Mouse (Mus musculus): ENCODE data around the gene Abhd17b. TPM values are rescaled to one million over a fixed set of nuclear protein-coding genes. Genes with fewer than 3 reads are reported as not detected.
"Not testable (repeated sequence)": the region's sequence is repeated elsewhere in the genome, so short reads cannot be mapped to it uniquely, and the experiment has no call there.

The Abhd17b gene
- polyA plus RNA-seq, 1 experiment from 2014 or later, result 31.8 TPM

GRCm38 (mm10) chr19:21628440-21628839 is 24.5 kb upstream of the Abhd17b start:
- not testable (repeated sequence) for H3K9ac ChIP-seq; H3K4me3 ChIP-seq (replicated peaks); H3K36me3 ChIP-seq; H3K4me2 ChIP-seq (replicated peaks); ATAC-seq (ENCODE audit: insufficient number of reproducible peaks, low FRiP score, low TSS enrichment, low read depth); H3K4me1 ChIP-seq; H3K27me3 ChIP-seq; H3K9me3 ChIP-seq (replicated peaks); H3K27ac ChIP-seq (replicated peaks)
- 48% methylated on average over 11 of the region's 11 CpGs for WGBS

- H3K27ac ChIP-seq (replicated peaks), result no peak overlapping the region
- ATAC-seq (ENCODE audit: insufficient number of reproducible peaks, low FRiP score, low TSS enrichment, low read depth), result no peak
- no peaks in the 10 kb centered on the region for H3K4me1 ChIP-seq
- H3K4me3 ChIP-seq (replicated peaks), result no peak overlapping the region
- no peaks in the 10 kb centered on the region for H3K36me3 ChIP-seq
- no peak overlapping the region for H3K4me2 ChIP-seq (replicated peaks)
- H3K9ac ChIP-seq, result no peak overlapping the region
- H3K27me3 ChIP-seq, result no peaks in the 10 kb centered on the region
- WGBS, result 88% methylated on average over 1 of the region's 1 CpGs
- no peaks in the 10 kb centered on the region for H3K9me3 ChIP-seq (replicated peaks)
Measured at GRCm38 (mm10) chr19:21629030-21629429, 24.0 kb upstream of the Abhd17b start.

- Histone ChIP-seq H3K4me3 (replicated peaks) (no peak overlapping the region), H3K9me3 (replicated peaks) (no peaks in the 10 kb centered on the region), H3K27ac (replicated peaks) (no peak overlapping the region), H3K4me2 (replicated peaks) (no peak overlapping the region), H3K27me3 (no peaks in the 10 kb centered on the region), H3K4me1 (no peaks in the 10 kb centered on the region), H3K9ac (no peak overlapping the region), H3K36me3 (no peaks in the 10 kb centered on the region)
- WGBS, result 64% methylated on average over 1 of the region's 1 CpGs
- ATAC-seq (ENCODE audit: insufficient number of reproducible peaks, low FRiP score, low TSS enrichment, low read depth), result no peak
Measured at GRCm38 (mm10) chr19:21629501-21629900, 23.5 kb upstream of the Abhd17b start.

GRCm38 (mm10) chr19:21630656-21631331 is 22.2 kb upstream of the Abhd17b start:
- Histone ChIP-seq H3K9ac (no peak overlapping the region), H3K27ac (replicated peaks) (no peak overlapping the region), H3K9me3 (replicated peaks) (no peaks in the 10 kb centered on the region), H3K4me2 (replicated peaks) (no peak overlapping the region), H3K4me3 (replicated peaks) (no peak overlapping the region), H3K4me1 (no peaks in the 10 kb centered on the region), H3K36me3 (no peaks in the 10 kb centered on the region), H3K27me3 (no peaks in the 10 kb centered on the region)
- WGBS, result 58% methylated on average over 14 of the region's 14 CpGs
- no peak for ATAC-seq (ENCODE audit: insufficient number of reproducible peaks, low FRiP score, low TSS enrichment, low read depth)

GRCm38 (mm10) chr19:21635406-21635805 is 17.6 kb upstream of the Abhd17b start:
- Histone ChIP-seq H3K36me3 (no peaks in the 10 kb centered on the region), H3K4me1 (no peaks in the 10 kb centered on the region), H3K9me3 (replicated peaks) (no peaks in the 10 kb centered on the region), H3K4me2 (replicated peaks) (no peak overlapping the region), H3K27ac (replicated peaks) (no peak overlapping the region), H3K4me3 (replicated peaks) (no peak overlapping the region), H3K27me3 (no peaks in the 10 kb centered on the region), H3K9ac (no peak overlapping the region)
- 79% methylated on average over 2 of the region's 2 CpGs for WGBS
- ATAC-seq (ENCODE audit: insufficient number of reproducible peaks, low FRiP score, low TSS enrichment, low read depth), result no peak

- Histone ChIP-seq H3K36me3 (no peaks in the 10 kb centered on the region), H3K27ac (replicated peaks) (no peak overlapping the region), H3K9ac (no peak overlapping the region), H3K27me3 (no peaks in the 10 kb centered on the region), H3K4me2 (replicated peaks) (no peak overlapping the region), H3K4me3 (replicated peaks) (no peak overlapping the region), H3K9me3 (replicated peaks) (no peaks in the 10 kb centered on the region), H3K4me1 (no peaks in the 10 kb centered on the region)
- no peak for ATAC-seq (ENCODE audit: insufficient number of reproducible peaks, low FRiP score, low TSS enrichment, low read depth)
- 74% methylated on average over 3 of the region's 3 CpGs for WGBS
Measured at GRCm38 (mm10) chr19:21636907-21637306, 16.1 kb upstream of the Abhd17b start.

GRCm38 (mm10) chr19:21637672-21638071 is 15.3 kb upstream of the Abhd17b start:
- WGBS, result 66% methylated on average over 7 of the region's 7 CpGs

GRCm38 (mm10) chr19:21643935-21644334 is 9.1 kb upstream of the Abhd17b start:
- peaks cover 8% of the 10 kb centered on the region; the same call in 1 of the 2 replicates for H3K4me1 ChIP-seq
- no peak for ATAC-seq (ENCODE audit: insufficient number of reproducible peaks, low FRiP score, low TSS enrichment, low read depth)
- no peak overlapping the region for H3K4me2 ChIP-seq (replicated peaks)
- H3K9me3 ChIP-seq (replicated peaks), result no peaks in the 10 kb centered on the region
- no peak overlapping the region for H3K4me3 ChIP-seq (replicated peaks)
- H3K27me3 ChIP-seq, result no peaks in the 10 kb centered on the region
- H3K36me3 ChIP-seq, result no peaks in the 10 kb centered on the region
- no peak overlapping the region for H3K27ac ChIP-seq (replicated peaks)
- no peak overlapping the region for H3K9ac ChIP-seq
- WGBS, result 82% methylated on average over 1 of the region's 1 CpGs

More at GRCm38 (mm10) chr19:21637672-21638071, 15.3 kb upstream of the Abhd17b start:
- Histone ChIP-seq H3K9ac (no peak overlapping the region), H3K9me3 (replicated peaks) (no peaks in the 10 kb centered on the region), H3K27ac (replicated peaks) (no peak overlapping the region), H3K4me3 (replicated peaks) (no peak overlapping the region), H3K27me3 (no peaks in the 10 kb centered on the region), H3K4me1 (no peaks in the 10 kb centered on the region), H3K4me2 (replicated peaks) (no peak overlapping the region), H3K36me3 (no peaks in the 10 kb centered on the region)
- no peak for ATAC-seq (ENCODE audit: insufficient number of reproducible peaks, low FRiP score, low TSS enrichment, low read depth)

- Histone ChIP-seq H3K4me2 (replicated peaks) (no peak overlapping the region), H3K4me3 (replicated peaks) (no peak overlapping the region), H3K9ac (no peak overlapping the region), H3K9me3 (replicated peaks) (no peaks in the 10 kb centered on the region), H3K4me1 (peaks cover 8% of the 10 kb centered on the region; the same call in 1 of the 2 replicates), H3K27me3 (no peaks in the 10 kb centered on the region), H3K36me3 (no peaks in the 10 kb centered on the region), H3K27ac (replicated peaks) (no peak overlapping the region)
- 79% methylated on average over 4 of the region's 4 CpGs for WGBS
- ATAC-seq (ENCODE audit: insufficient number of reproducible peaks, low FRiP score, low TSS enrichment, low read depth), result no peak
Measured at GRCm38 (mm10) chr19:21645301-21645700, 7.7 kb upstream of the Abhd17b start.

- Histone ChIP-seq H3K9me3 (replicated peaks) (no peaks in the 10 kb centered on the region), H3K9ac (no peak overlapping the region), H3K27ac (replicated peaks) (no peak overlapping the region), H3K36me3 (no peaks in the 10 kb centered on the region), H3K4me3 (replicated peaks) (no peak overlapping the region), H3K4me2 (replicated peaks) (no peak overlapping the region), H3K27me3 (no peaks in the 10 kb centered on the region), H3K4me1 (peaks cover 8% of the 10 kb centered on the region; the same call in 1 of the 2 replicates)
- no peak for ATAC-seq (ENCODE audit: insufficient number of reproducible peaks, low FRiP score, low TSS enrichment, low read depth)
- WGBS, result 77% methylated on average over 6 of the region's 6 CpGs
Measured at GRCm38 (mm10) chr19:21646142-21646541, 6.8 kb upstream of the Abhd17b start.

- 31% methylated on average over 6 of the region's 6 CpGs for WGBS
- H3K27ac ChIP-seq (replicated peaks), result no peak overlapping the region; the same call in 1 of the 2 replicates
- peaks cover 23% of the 10 kb centered on the region for H3K4me1 ChIP-seq
Measured at GRCm38 (mm10) chr19:21651664-21652063, 1.3 kb upstream of the Abhd17b start.

More at GRCm38 (mm10) chr19:21651664-21652063, 1.3 kb upstream of the Abhd17b start:
- ATAC-seq (ENCODE audit: insufficient number of reproducible peaks, low FRiP score, low TSS enrichment, low read depth), result no peak
- no peaks in the 10 kb centered on the region for H3K27me3 ChIP-seq
- no peaks in the 10 kb centered on the region for H3K36me3 ChIP-seq
- peak overlapping the region; percentile 72 for H3K4me2 ChIP-seq (replicated peaks)
- peak overlapping the region; percentile 89 for H3K4me3 ChIP-seq (replicated peaks)
- peak overlapping the region; percentile 84 for H3K9ac ChIP-seq
- H3K9me3 ChIP-seq (replicated peaks), result no peaks in the 10 kb centered on the region
